Mouse (Mus musculus) embryo, embryonic 10 days (tissue): ENCODE measurements at regions not wholly inside any gene's neighbourhood (a gene's known extent, or its start where the extent isn't known, plus 50 kb on each side); places are given as distances from the start of the nearest gene placed in this dataset.
A peak's percentile ranks its signal among the peaks of the same experiment; 100 is the strongest.

Experiments
- DNase-seq: peaks from one replicate; pipeline ENCODE4 v3.0.0-alpha.2; 2015; ENCODE audit warnings: low spot score

- no peak for DNase-seq
Measured at GRCm38 (mm10) chr10:117527979-117528378, 101.3 kb upstream of the Cpm start.

- no peak for DNase-seq
Measured at GRCm38 (mm10) chr10:117527243-117527642, 102.1 kb upstream of the Cpm start.

GRCm38 (mm10) chr10:117526834-117527188 is 102.5 kb upstream of the Cpm start:
- DNase-seq: no peak

GRCm38 (mm10) chr10:117526008-117526833 is 103.1 kb upstream of the Cpm start:
- DNase-seq: no peak

- no peak for DNase-seq
Measured at GRCm38 (mm10) chr10:117525608-117526007, 103.7 kb upstream of the Cpm start.

GRCm38 (mm10) chr10:117524926-117525565 is 104.3 kb upstream of the Cpm start:
- DNase-seq: no peak

- DNase-seq: no peak
Measured at GRCm38 (mm10) chr10:117524101-117524500, 105.2 kb upstream of the Cpm start.

GRCm38 (mm10) chr10:117522906-117523829 is 106.1 kb upstream of the Cpm start:
- DNase-seq: no peak

GRCm38 (mm10) chr10:117522373-117522772 is 106.9 kb upstream of the Cpm start:
- DNase-seq: no peak

GRCm38 (mm10) chr10:117521315-117522270 is 107.7 kb upstream of the Cpm start:
- no peak for DNase-seq

- no peak for DNase-seq
Measured at GRCm38 (mm10) chr10:117520536-117521314, 108.6 kb upstream of the Cpm start.

- DNase-seq: peak; percentile 73
Measured at GRCm38 (mm10) chr10:117519670-117520535, 109.4 kb upstream of the Cpm start.

GRCm38 (mm10) chr10:117518793-117519669 is 110.3 kb upstream of the Cpm start:
- no peak for DNase-seq

GRCm38 (mm10) chr10:117517800-117518770 is 111.2 kb upstream of the Cpm start:
- DNase-seq: no peak

- DNase-seq: peak; percentile 46
Measured at GRCm38 (mm10) chr10:117517071-117517714, 112.1 kb upstream of the Cpm start.

GRCm38 (mm10) chr10:117516510-117516909 is 112.8 kb upstream of the Cpm start:
- DNase-seq: no peak
